14 mouse cellular contexts compared by ENCODE assay signal in the genomic region with DNA sequence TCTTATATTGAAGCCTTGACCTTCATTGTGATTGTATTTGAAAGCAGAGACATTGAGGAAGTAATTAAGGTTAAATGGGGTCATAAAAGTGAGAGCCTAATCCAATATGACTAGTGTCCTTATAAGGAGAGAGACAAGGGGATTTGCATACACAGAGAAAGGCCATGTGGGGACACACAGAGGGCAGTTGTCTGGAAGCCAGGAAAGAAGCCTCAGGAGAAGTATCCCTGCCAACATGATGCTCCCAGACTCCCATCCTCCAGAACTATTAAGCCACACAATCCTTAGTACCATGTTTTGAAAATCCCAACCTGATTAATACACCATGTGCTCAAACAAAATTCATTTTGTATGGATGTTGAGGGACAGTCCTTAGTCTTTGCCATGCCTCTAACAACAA.
"Had no signal": no experiment of that assay in that cellular context is flagged by ENCODE, and none has a peak within 500 bp of the region (broad histone marks: within the 10 kb centered on the region; RNA-seq: fewer than 3 reads in every experiment).

No protein-coding gene starts in this region.

- DNase-seq: cerebellum, adult 8-10 months; cerebellum, adult 9-10 months; cerebellum, adult 9-11 months; cerebellum, postnatal 25 days; embryo, embryonic 11 days; forebrain, postnatal 0 days; gastrocnemius, adult 2 months; gastrocnemius, postnatal 10 days; gastrocnemius, postnatal 14 days; gastrocnemius, postnatal 25 days; gastrocnemius, postnatal 36 days; heart, adult 11 months; heart, adult 18-20 months; heart, adult 2 months had no signal
